Mouse (Mus musculus) lung, postnatal 10 days (tissue): ENCODE measurements around the gene Nifk.

Source experiments
- DNase-seq: peaks from one replicate; pipeline ENCODE4 v3.0.0; 2021

The Nifk gene

DNA sequence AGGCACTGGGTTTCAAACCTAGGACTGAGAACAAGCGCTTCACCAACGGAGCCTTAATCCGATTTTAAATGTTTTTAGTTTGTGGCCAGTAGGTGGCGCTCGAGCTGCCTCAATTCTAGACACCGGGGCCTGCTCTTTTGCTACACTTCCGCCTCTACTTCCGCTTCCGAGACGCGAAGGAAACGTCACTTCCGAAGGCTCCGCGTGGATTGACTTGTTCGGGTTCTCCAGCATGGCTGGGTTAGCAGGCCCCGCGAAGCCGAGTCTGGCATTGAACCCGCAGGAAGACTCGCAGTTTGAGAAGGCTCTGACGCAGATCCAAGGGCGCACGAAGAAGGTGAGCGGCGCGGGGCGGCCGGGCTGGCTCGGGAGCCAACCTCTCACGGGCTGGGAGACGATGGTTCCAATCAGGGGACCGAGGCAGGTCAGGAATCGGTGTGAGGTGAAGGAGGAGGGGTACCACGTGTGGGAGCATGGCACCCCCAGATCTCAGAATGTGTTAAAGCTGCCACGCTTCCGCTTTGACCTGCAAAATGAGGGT lies at the start of gene Nifk:
Gene Nifk (plus strand): TSS at position 179 of the 541 bp plus-strand sequence.
- DNase-seq, result peak; percentile 95

GRCm38 (mm10) chr1:118275139-118275538 lies 46.5 kb upstream of the Nifk start:
- peak; percentile 18 for DNase-seq

GRCm38 (mm10) chr1:118292291-118292690 lies 29.3 kb upstream of the Nifk start:
- DNase-seq, result peak; percentile 8

DNA sequence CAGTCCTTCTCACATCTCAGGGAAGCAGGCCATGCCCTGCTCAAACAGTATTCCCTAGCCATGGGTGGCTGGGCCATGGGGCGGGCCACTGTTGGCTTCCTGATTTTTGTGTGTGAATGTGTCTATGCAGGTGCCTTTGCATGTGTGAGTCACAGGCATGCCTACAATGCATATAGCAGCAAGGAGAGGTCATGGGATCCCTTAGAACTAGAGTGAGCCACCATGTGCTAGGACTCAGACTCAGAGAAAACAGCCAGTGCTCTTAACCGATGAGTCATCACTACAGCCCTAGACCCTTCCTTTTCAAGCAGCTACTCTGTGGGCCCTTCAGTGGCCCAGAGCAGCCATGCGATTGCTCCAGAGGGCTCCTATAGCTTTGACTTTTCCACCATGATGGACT lies 27.4 kb upstream of the Nifk start:
- no peak for DNase-seq

GRCm38 (mm10) chr1:118294826-118295225 lies 26.8 kb upstream of the Nifk start:
- DNase-seq, result peak; percentile 68

DNA sequence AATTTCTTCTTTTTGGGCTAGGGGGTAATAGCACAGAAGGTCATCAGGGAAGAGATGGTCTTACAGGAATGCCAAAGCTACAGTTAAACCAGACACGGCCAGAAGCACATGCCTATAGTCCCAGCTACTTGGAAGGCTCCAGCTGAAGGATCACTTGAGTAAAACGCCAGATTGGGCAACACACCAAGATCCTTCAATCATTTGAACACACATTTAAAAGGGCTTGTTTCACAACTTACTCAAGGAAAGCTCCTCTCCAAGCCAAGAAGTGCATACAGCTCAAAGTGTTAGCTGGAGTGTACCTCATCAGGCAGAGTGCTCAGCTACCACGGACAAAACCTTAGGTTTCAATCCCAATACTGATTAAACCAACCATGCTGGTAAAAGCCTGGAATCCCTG lies 25.0 kb upstream of the Nifk start:
- DNase-seq, result peak; percentile 70

DNA sequence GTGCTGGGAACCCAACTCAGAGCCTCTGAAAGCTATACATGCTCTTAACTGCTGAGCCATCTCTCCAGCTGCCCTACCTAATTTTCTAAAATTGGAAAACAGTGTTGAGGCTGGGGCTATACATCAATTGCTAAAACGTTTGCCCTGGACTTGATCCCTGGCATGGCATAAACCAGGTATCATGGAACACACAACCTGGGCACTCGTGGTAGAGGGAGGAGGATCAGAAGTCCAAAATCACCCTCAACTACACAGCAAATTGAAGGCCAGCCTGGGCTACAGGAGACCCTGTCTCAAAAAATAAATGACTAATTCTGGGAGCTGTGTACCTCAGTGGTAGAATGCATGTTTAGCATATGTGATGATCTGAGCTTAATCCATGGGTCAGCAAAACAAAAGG lies 23.9 kb upstream of the Nifk start:
- no peak for DNase-seq

GRCm38 (mm10) chr1:118310780-118311621 lies 10.6 kb upstream of the Nifk start:
- peak; percentile 88 for DNase-seq

DNA sequence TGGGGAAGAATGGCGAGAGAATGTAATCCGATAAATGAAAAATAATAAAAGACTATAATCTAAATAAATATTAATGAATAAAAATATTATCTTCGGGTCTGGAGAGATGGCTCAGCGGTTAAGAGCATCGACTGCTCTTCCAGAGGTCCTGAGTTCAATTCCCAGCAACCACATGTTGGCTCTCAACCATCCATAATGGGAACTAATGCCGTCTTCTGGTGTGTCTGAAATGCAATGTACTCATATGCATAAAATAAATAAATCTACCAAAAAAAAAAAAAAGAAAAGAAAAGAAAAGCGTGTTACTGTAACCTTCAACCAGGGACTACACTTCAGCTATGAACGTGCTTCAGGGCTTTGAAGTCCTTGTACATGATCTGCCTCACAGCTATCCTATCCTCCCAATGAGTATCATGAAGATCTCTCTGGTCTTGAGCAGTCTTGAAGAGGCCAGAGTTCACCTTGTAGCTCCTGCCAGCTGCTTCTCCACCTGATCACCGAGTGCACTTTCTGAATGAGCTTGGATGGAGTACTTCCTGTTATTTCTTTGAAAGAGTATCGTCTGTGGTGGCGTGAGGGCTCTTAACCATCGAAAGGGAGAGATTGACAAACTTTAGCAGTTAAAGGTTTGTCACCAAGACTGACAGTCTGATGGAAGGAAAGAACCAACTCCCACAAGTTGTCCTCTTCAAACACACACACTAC lies 9.9 kb upstream of the Nifk start, which contains the start of gene Tsn:
Gene Tsn (minus strand): TSS at position 118 of the 705 bp plus-strand sequence.
- peak; percentile 10 for DNase-seq

GRCm38 (mm10) chr1:118320696-118321095 lies 943 bp upstream of the Nifk start:
- peak; percentile 58 for DNase-seq

GRCm38 (mm10) chr1:118334749-118335713 lies 13.4 kb downstream of the Nifk start:
- DNase-seq, result no peak

DNA sequence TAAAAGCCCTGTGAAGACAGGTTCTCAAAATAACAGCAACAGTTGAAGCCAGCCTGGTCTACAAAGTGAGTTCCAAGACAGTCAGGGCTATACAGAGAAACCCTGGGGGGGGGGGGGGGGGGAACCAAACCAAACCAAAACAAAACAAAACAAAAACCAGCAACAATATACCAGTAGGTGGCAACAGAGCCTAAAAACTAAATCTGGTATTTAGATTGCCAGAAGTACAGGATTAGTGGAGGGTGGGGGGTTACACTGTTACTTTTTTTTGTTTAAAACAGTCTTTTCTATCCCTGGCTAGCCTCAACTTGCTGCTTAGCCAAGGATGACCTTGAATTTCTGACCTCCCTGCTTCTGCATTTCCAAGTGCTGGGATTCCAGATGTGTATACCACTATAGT lies 14.2 kb downstream of the Nifk start:
- peak; percentile 17 for DNase-seq

- no peak for DNase-seq
These were observed 16.3 kb downstream of the Nifk start for GRCm38 (mm10) chr1:118337921-118338320.

DNA sequence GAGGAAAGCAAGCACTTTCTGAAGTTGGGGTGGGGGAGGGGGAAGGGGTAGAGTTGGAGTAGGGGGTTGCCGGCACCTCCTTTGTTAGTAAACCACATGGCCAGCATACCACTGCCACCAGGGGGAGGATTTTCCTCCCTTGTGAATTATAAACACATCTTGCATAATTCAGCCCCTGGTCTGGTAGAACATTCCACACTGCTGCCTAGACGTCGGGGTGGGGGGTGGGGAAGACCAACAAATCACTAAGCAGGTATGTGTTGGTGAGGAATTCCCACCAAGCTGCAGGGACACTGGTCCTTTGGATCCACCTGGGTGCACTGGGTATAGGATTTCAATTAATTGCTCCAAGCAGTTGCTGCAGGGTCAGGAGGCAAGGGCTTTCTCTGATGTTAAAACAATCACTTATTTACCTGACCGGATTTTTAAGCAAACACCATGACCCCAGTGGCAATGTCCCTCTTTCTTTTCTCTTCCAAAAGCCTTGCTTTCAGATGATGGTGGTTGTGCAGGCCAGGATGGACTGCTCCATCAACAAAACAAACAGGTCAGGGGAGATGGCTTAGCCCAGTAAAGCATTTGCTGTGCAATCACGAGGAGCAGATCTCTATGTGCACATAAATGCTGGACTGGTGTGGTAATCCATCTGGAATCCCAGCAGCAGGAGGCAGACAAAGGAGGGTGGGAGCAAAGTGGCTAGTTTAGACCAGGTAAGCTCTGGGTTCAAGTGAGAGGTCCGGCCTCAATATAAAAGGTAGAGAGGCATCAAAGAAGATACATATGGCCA lies 22.2 kb downstream of the Nifk start:
- DNase-seq, result peak; percentile 49

- DNase-seq, result no peak
These were observed 28.3 kb downstream of the Nifk start for GRCm38 (mm10) chr1:118349922-118350321.

DNA sequence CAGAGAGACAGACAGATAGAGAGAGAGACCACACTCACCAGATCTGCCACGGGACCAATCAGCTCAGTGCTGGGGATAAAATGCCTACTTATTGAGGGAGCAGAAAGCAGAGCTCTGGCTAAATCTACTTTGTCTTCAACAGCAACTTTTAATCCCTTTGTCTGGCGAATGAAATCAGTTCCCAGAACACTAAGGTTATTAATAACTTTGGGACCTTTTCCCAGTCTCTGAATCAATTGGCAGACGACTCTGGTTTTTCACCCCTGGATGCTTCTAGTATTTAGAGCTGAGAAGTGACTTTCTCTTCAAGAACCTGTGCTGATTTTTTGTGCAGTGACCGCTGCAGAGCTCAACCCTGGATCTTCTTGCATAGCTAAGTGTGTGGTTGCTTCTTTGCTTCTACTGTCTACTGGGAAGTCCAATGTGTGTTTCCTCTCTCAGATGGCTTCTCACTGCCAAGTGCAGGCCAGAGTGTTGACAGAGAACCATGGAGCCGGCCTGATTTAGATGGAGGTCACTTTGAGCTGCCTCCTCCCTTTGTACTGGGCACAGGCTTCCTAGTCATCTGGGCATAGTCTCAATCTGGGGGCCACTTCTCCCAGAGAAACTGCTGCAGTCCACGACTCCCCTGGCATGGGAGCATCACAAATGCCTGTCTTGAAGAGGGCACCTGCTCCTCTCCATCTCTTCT lies 37.6 kb downstream of the Nifk start:
- DNase-seq, result peak; percentile 45

DNA sequence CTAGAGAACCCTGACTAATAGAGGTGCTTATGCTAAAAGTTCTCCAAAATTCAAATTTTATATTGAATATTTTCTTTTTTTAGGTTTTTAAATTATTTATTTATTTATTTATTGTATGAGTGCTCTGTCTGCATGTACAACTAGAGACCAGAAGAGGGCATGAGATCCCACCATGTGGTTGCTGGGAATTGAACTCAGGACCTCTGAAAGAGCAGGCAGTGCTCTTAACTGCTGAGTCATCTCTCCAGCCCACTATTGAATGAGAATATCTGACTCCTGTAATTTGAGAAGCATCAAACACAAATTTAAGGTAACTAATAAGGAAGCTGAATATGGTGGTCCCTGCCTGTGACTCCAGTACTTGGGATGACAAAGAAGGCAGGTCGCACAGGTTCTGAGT lies 46.3 kb downstream of the Nifk start:
- peak; percentile 24 for DNase-seq

DNA sequence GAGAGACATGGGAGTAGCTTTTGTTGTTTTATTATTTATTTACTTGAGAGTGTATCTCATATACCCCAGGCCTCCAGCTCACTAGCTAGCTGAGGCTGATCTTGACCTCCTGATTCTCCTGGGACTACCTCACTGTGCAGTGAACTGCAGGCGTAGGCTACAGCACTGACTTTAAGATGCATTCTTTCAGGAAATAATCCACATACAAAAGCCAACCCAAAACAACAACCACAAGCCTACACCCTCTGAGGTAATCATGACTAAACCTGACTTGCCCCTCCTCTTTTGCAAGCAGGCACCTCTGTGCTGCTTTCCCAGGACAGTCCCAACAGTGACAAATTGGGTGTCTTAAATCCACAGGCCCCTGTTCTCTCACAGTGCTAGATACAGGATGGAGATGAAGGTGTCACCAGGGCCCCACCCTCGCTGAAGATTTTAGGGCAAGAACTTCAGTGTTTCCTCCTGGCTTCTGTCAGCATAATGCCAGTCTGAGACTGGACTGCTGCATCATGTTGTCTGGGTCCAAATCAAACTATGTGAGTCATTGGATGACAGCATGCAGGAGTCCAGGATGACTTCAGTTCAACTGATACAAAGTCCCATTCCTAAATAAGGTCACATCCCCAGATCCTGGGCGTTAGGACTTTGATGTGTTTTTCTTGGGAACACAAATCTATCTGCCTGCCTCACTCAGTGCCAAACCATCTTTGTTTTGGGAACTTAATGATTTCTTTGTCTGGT lies 47.3 kb downstream of the Nifk start:
- DNase-seq, result no peak

DNA sequence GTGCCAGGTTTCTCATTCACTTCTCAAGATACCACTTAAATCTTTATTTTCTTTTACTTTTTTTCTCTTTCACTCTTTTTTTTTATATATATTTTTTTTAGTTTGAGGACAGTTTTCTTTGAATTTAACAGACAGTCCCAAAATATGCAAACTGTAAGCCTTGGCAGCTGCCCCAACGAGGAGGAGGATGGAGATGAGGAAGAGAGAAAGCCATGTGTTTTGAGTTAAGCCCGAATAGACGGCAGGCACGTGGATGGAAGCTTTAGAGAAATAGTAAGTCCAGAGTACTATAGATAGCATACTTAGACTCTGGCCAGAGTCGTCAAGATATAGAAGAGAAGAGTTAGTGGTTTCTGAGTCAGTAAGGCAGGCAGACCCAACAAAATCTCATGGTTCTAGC lies 56.1 kb downstream of the Nifk start:
- no peak for DNase-seq

GRCm38 (mm10) chr1:118380105-118380786 lies 58.6 kb downstream of the Nifk start:
- DNase-seq, result no peak
